Mouse (Mus musculus) ovary, postnatal 36 days (tissue): Measurements from ENCODE around the gene Hadha.
A peak's percentile ranks its signal among the peaks of the same experiment; 100 is the strongest.

ENCODE experiments used
- DNase-seq: peaks from one replicate; pipeline ENCODE4 v3.0.0; 2022; ENCODE audit warnings: low spot score, mixed read lengths

Gene Hadha

GRCm38 (mm10) chr5:30154474-30155394 is at the start of gene Hadha, which contains the start of gene Hadhb:
Gene Hadha (minus strand): TSS chr5:30155162.
Gene Hadhb (plus strand): TSS chr5:30155248.
- DNase-seq = peak; percentile 95

- DNase-seq = no peak
Measured at GRCm38 (mm10) chr5:30204441-30204840, 49.5 kb upstream of the Hadha start.

GRCm38 (mm10) chr5:30203216-30203885 is 48.4 kb upstream of the Hadha start:
- DNase-seq = no peak

GRCm38 (mm10) chr5:30202221-30202620 is 47.3 kb upstream of the Hadha start:
- no peak for DNase-seq

GRCm38 (mm10) chr5:30201521-30201920 is 46.6 kb upstream of the Hadha start:
- no peak for DNase-seq

- no peak for DNase-seq
Measured at GRCm38 (mm10) chr5:30198257-30198656, 43.3 kb upstream of the Hadha start.

GRCm38 (mm10) chr5:30195340-30195739 is 40.4 kb upstream of the Hadha start:
- DNase-seq = no peak

- DNase-seq = no peak
Measured at GRCm38 (mm10) chr5:30192452-30192851, 37.5 kb upstream of the Hadha start.

GRCm38 (mm10) chr5:30187687-30188485 is 32.9 kb upstream of the Hadha start:
- no peak for DNase-seq

- DNase-seq = no peak
Measured at GRCm38 (mm10) chr5:30175811-30176210, 20.8 kb upstream of the Hadha start.

GRCm38 (mm10) chr5:30172931-30173692 is 18.1 kb upstream of the Hadha start:
- DNase-seq = no peak

- DNase-seq = no peak
Measured at GRCm38 (mm10) chr5:30172115-30172514, 17.2 kb upstream of the Hadha start.

- peak; percentile 19 for DNase-seq
Measured at GRCm38 (mm10) chr5:30170303-30170940, 15.5 kb upstream of the Hadha start.

GRCm38 (mm10) chr5:30165234-30165946 is 10.4 kb upstream of the Hadha start:
- no peak for DNase-seq

- no peak for DNase-seq
Measured at GRCm38 (mm10) chr5:30162339-30162738, 7.4 kb upstream of the Hadha start.

- no peak for DNase-seq
Measured at GRCm38 (mm10) chr5:30161836-30162235, 6.9 kb upstream of the Hadha start.

GRCm38 (mm10) chr5:30159601-30160000 is 4.6 kb upstream of the Hadha start:
- no peak for DNase-seq

- DNase-seq = no peak
Measured at GRCm38 (mm10) chr5:30155821-30156629, 1.1 kb upstream of the Hadha start.

GRCm38 (mm10) chr5:30155395-30155792 is 432 bp upstream of the Hadha start:
- DNase-seq = no peak
